Mouse (Mus musculus) stomach, postnatal 0 days (tissue): ENCODE results near the gene Il12a.
"Not testable (repeated sequence)": the region's sequence is repeated elsewhere in the genome, so short reads cannot be mapped to it uniquely, and the experiment has no call there.

ENCODE experiments used
- CTCF ChIP-seq: IDR thresholded peaks from 2 replicates; pipeline ENCODE4 v1.5.1; 2016; ENCODE audit warnings: antibody characterized with exemption, low read depth, mild to moderate bottlenecking, moderate library complexity
- EP300 ChIP-seq: optimal IDR thresholded peaks from 2 replicates; pipeline ENCODE3; 2016; ENCODE audit warnings: antibody characterized with exemption

DNA sequence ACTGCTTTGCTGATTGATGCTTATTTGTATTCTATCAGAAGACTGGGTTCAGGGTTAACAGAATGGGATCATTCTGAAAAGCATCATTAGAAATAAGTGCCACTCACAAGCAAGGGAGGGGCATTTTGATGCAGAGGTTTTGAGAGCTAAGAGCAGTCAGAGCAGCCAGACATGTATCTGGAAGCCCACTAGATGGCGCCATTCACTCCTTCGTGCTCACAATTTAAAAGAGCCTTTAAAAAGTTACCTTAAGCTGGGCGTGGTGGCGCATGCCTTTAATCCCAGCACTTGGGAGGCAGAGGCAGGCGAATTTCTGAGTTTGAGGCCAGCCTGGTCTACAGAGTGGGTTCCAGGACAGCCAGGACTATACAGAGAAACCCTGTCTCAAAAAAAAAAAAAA is 26.9 kb downstream of the Il12a start:
- peak; percentile 71 for TF ChIP-seq CTCF
- not testable (repeated sequence) for TF ChIP-seq EP300
